Mouse (Mus musculus): ENCODE results near the gene Nrap. TPM values are rescaled to one million over a fixed set of nuclear protein-coding genes. Genes with fewer than 3 reads are reported as not detected.

The Nrap gene
- total and polyA plus RNA-seq, 3 experiments, result 0.08 to 0.11 TPM; not detected in 1

DNA sequence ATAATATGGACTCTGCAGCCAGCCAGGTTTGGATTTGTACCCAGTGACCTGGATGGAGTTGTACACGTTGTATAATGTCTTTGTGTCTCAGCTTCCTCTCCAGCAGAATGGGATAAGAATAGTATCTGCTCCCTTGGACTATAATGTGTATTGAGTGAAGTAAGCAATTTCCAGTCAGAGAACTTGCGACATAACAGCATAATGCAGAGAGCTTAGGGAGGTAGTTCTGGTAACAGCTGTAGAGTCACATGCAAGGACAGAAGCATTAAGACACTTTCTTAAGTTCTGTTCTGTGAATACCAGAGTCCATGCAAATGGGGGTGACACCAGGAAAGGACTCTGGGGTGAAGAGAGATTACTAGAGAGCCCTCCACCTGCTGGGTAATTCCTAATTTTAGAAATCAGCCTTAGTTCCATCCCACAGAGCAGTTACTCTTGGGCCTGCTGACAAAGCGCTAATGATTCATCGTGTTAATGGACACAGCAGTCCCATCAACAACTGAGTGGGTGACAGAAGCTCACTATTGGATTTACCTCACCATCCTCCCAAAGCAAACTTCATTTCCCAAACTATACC is 2.0 kb downstream of the Nrap start:
- no peaks in the 10 kb centered on the region for H3K27me3 ChIP-seq (ENCODE audit: control insufficient read depth in 1 of 2, insufficient read depth in 2 of 2, low read length in 2 of 2)
- H3K36me3 ChIP-seq (ENCODE audit: control insufficient read depth in 1 of 2, insufficient read depth in 2 of 2, low read length in 2 of 2), result peaks cover 0 to 20% of the 10 kb centered on the region in 2 experiments; a peak in 2 of 4 replicates
- TF ChIP-seq CTCF (IDR thresholded peaks at IDR 0.05 in 2 of 3, conservative IDR thresholded peaks at IDR 0.05 in 1 of 3; ENCODE audit: control insufficient read depth in 1 of 3, insufficient read depth in 1 of 3, low read depth in 2 of 3, low read length in 3 of 3, poor library complexity in 1 of 3, severe bottlenecking in 1 of 3) (no peak), GABPA (IDR thresholded peaks at IDR 0.05; ENCODE audit: low read depth, low read length) (no peak), MAX (IDR thresholded peaks at IDR 0.05; ENCODE audit: low read length) (no peak), POLR2AphosphoS5 (IDR thresholded peaks at IDR 0.05; ENCODE audit: borderline replicate concordance, low read depth, low read length) (no peak), RCOR1 (IDR thresholded peaks at IDR 0.05; ENCODE audit: low read depth, low read length) (no peak), TAL1 (IDR thresholded peaks at IDR 0.05; ENCODE audit: low read length) (no peak), BHLHE40 (IDR thresholded peaks at IDR 0.05; ENCODE audit: borderline replicate concordance, low read depth, low read length) (no peak), SIN3A (IDR thresholded peaks at IDR 0.05; ENCODE audit: low read length) (no peak), GATA1 (IDR thresholded peaks at IDR 0.05; ENCODE audit: low read depth, low read length) (no peak), JUND (IDR thresholded peaks at IDR 0.05; ENCODE audit: low read depth, low read length) (no peak), MXI1 (IDR thresholded peaks at IDR 0.05; ENCODE audit: low read depth, low read length) (no peak), MAFK (IDR thresholded peaks at IDR 0.05; ENCODE audit: borderline replicate concordance, low read depth, low read length) (no peak), USF2 (IDR thresholded peaks at IDR 0.05; ENCODE audit: borderline replicate concordance in 1 of 2, insufficient read depth in 1 of 2, low read depth in 1 of 2, low read length in 2 of 2) (no peak), KAT2A (conservative IDR thresholded peaks at IDR 0.05; ENCODE audit: low read depth, low read length) (no peak)
- H3K27ac ChIP-seq (ENCODE audit: control insufficient read depth, low read depth, low read length), result no peak overlapping the region
- H3K9ac ChIP-seq (ENCODE audit: control insufficient read depth, low read depth, low read length, poor library complexity, severe bottlenecking), result no peak overlapping the region
- no peak for DNase-seq (ENCODE audit: low read depth, low spot score)
- no peaks in the 10 kb centered on the region for H3K9me3 ChIP-seq (replicated peaks; ENCODE audit: insufficient read depth, low read length)
- no peaks in the 10 kb centered on the region; the same call in 1 of the 2 replicates for H3K79me2 ChIP-seq (ENCODE audit: control insufficient read depth, insufficient read depth, low read length, poor library complexity)
- no peak overlapping the region for H3K4me3 ChIP-seq (ENCODE audit: control insufficient read depth in 1 of 2, insufficient read depth in 1 of 2, low read depth in 2 of 2, low read length in 2 of 2)
- H3K4me1 ChIP-seq (ENCODE audit: control insufficient read depth in 1 of 2, insufficient read depth in 2 of 2, low read length in 2 of 2), result peaks cover 20 to 25% of the 10 kb centered on the region in 2 experiments

DNA sequence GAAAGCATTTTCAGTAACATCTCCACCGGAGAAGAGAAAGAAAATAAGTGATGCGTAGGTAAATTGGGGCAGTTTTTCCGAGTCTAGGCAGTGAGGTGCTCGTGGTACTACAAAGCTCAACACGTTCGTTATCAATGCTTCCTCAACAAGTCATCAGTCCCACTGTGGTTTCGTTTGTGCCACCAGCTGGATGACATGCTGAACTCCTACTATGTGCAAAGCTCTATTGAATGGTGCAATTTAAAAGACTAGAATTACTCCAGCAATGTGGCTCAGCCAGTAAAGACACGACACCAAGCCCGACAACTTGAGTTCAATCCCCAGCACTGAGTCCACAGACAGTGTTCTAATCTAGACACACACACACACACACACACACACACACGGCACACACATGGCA is 3.7 kb downstream of the Nrap start:
- Histone ChIP-seq H3K9ac (ENCODE audit: control insufficient read depth, low read depth, low read length, poor library complexity, severe bottlenecking) (no peak overlapping the region), H3K9me3 (replicated peaks; ENCODE audit: insufficient read depth, low read length) (no peaks in the 10 kb centered on the region), H3K79me2 (ENCODE audit: control insufficient read depth, insufficient read depth, low read length, poor library complexity) (no peaks in the 10 kb centered on the region; the same call in 1 of the 2 replicates), H3K27ac (ENCODE audit: control insufficient read depth, low read depth, low read length) (no peak overlapping the region), H3K27me3 (ENCODE audit: control insufficient read depth in 1 of 2, insufficient read depth in 2 of 2, low read length in 2 of 2) (no peaks in the 10 kb centered on the region), H3K4me3 (ENCODE audit: control insufficient read depth in 1 of 2, insufficient read depth in 1 of 2, low read depth in 2 of 2, low read length in 2 of 2) (no peak overlapping the region), H3K36me3 (ENCODE audit: control insufficient read depth in 1 of 2, insufficient read depth in 2 of 2, low read length in 2 of 2) (peaks cover 0 to 10% of the 10 kb centered on the region in 2 experiments; a peak in 2 of 4 replicates), H3K4me1 (ENCODE audit: control insufficient read depth in 1 of 2, insufficient read depth in 2 of 2, low read length in 2 of 2) (peaks cover 7 to 15% of the 10 kb centered on the region in 2 experiments)
- no peak for TF ChIP-seq TAL1 (IDR thresholded peaks at IDR 0.05; ENCODE audit: low read length)
- TF ChIP-seq ZKSCAN1 (IDR thresholded peaks at IDR 0.05; ENCODE audit: low read depth, low read length), result peak; percentile 64; the same call in 1 of the 2 replicates
- no peak for TF ChIP-seq MAX (IDR thresholded peaks at IDR 0.05; ENCODE audit: low read length)
- TF ChIP-seq ETS1 (IDR thresholded peaks at IDR 0.05; ENCODE audit: low read depth, low read length), result no peak
- no peak for TF ChIP-seq MEF2A (IDR thresholded peaks at IDR 0.05; ENCODE audit: extremely low read depth, insufficient replicate concordance, low read depth, low read length, poor library complexity, severe bottlenecking)
- no peak for DNase-seq (ENCODE audit: low read depth, low spot score)
